Mouse (Mus musculus): ENCODE data around the gene Spo11.
A peak's percentile ranks its signal among the peaks of the same experiment; 100 is the strongest.

Spo11 gene

GRCm38 (mm10) chr2:172958579-172958978 is 18.9 kb upstream of the Spo11 start:
- DNase-seq (ENCODE audit: low spot score in 2 of 2): no peak

GRCm38 (mm10) chr2:172959006-172959768 is 18.3 kb upstream of the Spo11 start:
- DNase-seq (ENCODE audit: low spot score in 2 of 2): no peak

GRCm38 (mm10) chr2:172960350-172960749 is 17.1 kb upstream of the Spo11 start:
- DNase-seq (ENCODE audit: low spot score in 2 of 2): no peak

- no peak for DNase-seq (ENCODE audit: low spot score in 2 of 2)
Measured at GRCm38 (mm10) chr2:172961211-172961610, 16.3 kb upstream of the Spo11 start.

- DNase-seq (ENCODE audit: low spot score in 2 of 2): peak in 1 of 2 experiments; percentile 21
Measured at GRCm38 (mm10) chr2:172965249-172965648, 12.3 kb upstream of the Spo11 start.

- DNase-seq (ENCODE audit: low spot score in 2 of 2): no peak
Measured at GRCm38 (mm10) chr2:172966480-172966879, 11.0 kb upstream of the Spo11 start.

GRCm38 (mm10) chr2:172971865-172972264 is 5.6 kb upstream of the Spo11 start:
- DNase-seq (ENCODE audit: low spot score in 2 of 2): no peak

GRCm38 (mm10) chr2:172973806-172974565 is 3.5 kb upstream of the Spo11 start:
- no peak for DNase-seq (ENCODE audit: low spot score in 2 of 2)

- DNase-seq (ENCODE audit: low spot score in 2 of 2): no peak
Measured at GRCm38 (mm10) chr2:172974701-172975100, 2.8 kb upstream of the Spo11 start.

GRCm38 (mm10) chr2:172975159-172975558 is 2.3 kb upstream of the Spo11 start:
- DNase-seq (ENCODE audit: low spot score in 2 of 2): no peak

- no peak for DNase-seq (ENCODE audit: low spot score in 2 of 2)
Measured at GRCm38 (mm10) chr2:172976661-172977238, 750 bp upstream of the Spo11 start.

- DNase-seq (ENCODE audit: low spot score in 2 of 2): no peak
Measured at GRCm38 (mm10) chr2:172978131-172978633, 682 bp downstream of the Spo11 start.

GRCm38 (mm10) chr2:172979666-172980345 is 2.3 kb downstream of the Spo11 start:
- no peak for DNase-seq (ENCODE audit: low spot score in 2 of 2)

- no peak for DNase-seq (ENCODE audit: low spot score in 2 of 2)
Measured at GRCm38 (mm10) chr2:172982776-172983561, 5.5 kb downstream of the Spo11 start.

GRCm38 (mm10) chr2:172990161-172990560 is 12.7 kb downstream of the Spo11 start:
- no peak for DNase-seq (ENCODE audit: low spot score in 2 of 2)

GRCm38 (mm10) chr2:172996207-172996606 is 18.7 kb downstream of the Spo11 start:
- peak in 1 of 2 experiments; percentile 59 for DNase-seq (ENCODE audit: low spot score in 2 of 2)

- no peak for DNase-seq (ENCODE audit: low spot score in 2 of 2)
Measured at GRCm38 (mm10) chr2:172997748-172998147, 20.2 kb downstream of the Spo11 start.

- DNase-seq (ENCODE audit: low spot score in 2 of 2): no peak
Measured at GRCm38 (mm10) chr2:172998478-172998877, 21.0 kb downstream of the Spo11 start.

GRCm38 (mm10) chr2:172999630-173000284 is 22.3 kb downstream of the Spo11 start, which contains the start of gene Rae1:
TSS of gene Rae1 (plus strand) at chr2:173000117.
- peak; percentile 97 to 99 for DNase-seq (ENCODE audit: low spot score in 2 of 2)

GRCm38 (mm10) chr2:173000285-173000652 is 22.8 kb downstream of the Spo11 start:
- DNase-seq (ENCODE audit: low spot score in 2 of 2): peak in 1 of 2 experiments; percentile 55

All from urinary bladder, adult 18-20 months (tissue).